Comparison of ENCODE assay signal across 8 mouse cellular contexts in the genomic region with DNA sequence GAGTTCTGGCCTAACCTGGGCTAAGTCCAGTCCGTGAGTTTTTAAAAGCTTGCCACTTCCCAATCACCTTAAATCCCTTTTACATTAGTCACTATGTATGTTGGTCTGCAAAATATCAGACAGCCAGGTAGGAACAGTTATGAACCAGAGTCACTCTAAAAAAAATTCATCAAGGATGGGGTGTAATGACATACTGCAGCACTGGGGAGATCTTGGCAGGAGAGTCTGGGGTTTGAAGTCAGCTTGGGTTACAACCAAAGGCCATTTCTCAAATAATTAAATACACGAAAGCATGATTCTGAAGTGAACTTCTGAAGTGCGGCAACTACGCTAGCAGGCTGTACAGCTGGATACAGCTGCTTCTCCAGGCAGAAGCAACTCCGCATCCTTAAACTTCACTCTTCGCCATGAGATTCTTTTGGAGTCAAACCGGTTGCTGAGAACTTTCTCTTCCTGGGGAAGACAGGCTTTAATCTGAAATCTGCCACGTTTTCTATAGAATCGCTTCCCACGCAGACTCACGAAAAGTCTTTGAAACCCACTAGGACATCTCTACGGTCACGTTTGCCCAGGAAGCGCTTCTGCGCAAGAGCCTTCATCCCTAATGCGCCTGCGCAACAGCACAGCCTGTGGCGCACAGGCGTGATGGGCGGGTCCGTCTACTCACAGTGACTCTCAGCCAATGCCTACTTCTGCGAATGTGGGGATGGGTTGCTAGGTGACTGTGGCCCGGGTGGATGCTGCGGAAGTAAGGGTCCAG. TPM values are rescaled to one million over a fixed set of nuclear protein-coding genes. Genes with fewer than 3 reads are reported as not detected.
DNase-seq lines count a peak whose midpoint lies in the region; ATAC-seq and TF ChIP-seq lines count a peak whose summit lies in the region.

No protein-coding gene starts in this region.

- TF ChIP-seq CTCF in liver, postnatal 0 days (IDR thresholded peaks at IDR 0.05; ENCODE audit: low read depth) = no peak

- 6% methylated on average over 24 of the region's 24 CpGs for WGBS in forebrain, embryonic 14.5 days
- 10% methylated on average over 24 of the region's 24 CpGs for WGBS in liver, postnatal 0 days (ENCODE audit: insufficient replicate concordance)
- 8% methylated on average over 24 of the region's 24 CpGs for WGBS in neural tube, embryonic 13.5 days

- intact Hi-C loops in heart, postnatal 14 days (cut with DNase I) = no loop called here

- H3K9me3 ChIP-seq in ES-E14 (ENCODE audit: control insufficient read depth, insufficient read depth, low read depth, low read length) = no peaks in the 10 kb centered on the region
- H3K9me3 ChIP-seq in forebrain, embryonic 14.5 days (replicated peaks; ENCODE audit: control insufficient read depth, low read length) = no peaks in the 10 kb centered on the region
- H3K9me3 ChIP-seq in liver, postnatal 0 days (ENCODE audit: low read length) = no peaks in the 10 kb centered on the region
- H3K9me3 ChIP-seq in neural tube, embryonic 13.5 days = no peaks in the 10 kb centered on the region

- H3K27me3 ChIP-seq in forebrain, embryonic 14.5 days (replicated peaks; ENCODE audit: control insufficient read depth, insufficient read depth, low read length) = no peaks in the 10 kb centered on the region
- H3K27me3 ChIP-seq in liver, postnatal 0 days (ENCODE audit: insufficient read depth, low read length) = no peaks in the 10 kb centered on the region
- H3K27me3 ChIP-seq in neural tube, embryonic 13.5 days = no peaks in the 10 kb centered on the region

- no peaks in the 10 kb centered on the region for H3K36me3 ChIP-seq in ES-E14 (ENCODE audit: control insufficient read depth, insufficient read depth, low read length, poor library complexity, severe bottlenecking)
- H3K36me3 ChIP-seq in forebrain, embryonic 14.5 days (ENCODE audit: control insufficient read depth, insufficient read depth, low read length) = no peaks in the 10 kb centered on the region
- no peaks in the 10 kb centered on the region for H3K36me3 ChIP-seq in liver, postnatal 0 days (replicated peaks; ENCODE audit: insufficient read depth, low read length)
- H3K36me3 ChIP-seq in neural tube, embryonic 13.5 days = no peaks in the 10 kb centered on the region

- H3K9ac ChIP-seq in ES-E14 (ENCODE audit: insufficient read depth, low read depth, low read length, poor library complexity, severe bottlenecking) = peak overlapping the region; percentile 68
- H3K9ac ChIP-seq in forebrain, embryonic 14.5 days (ENCODE audit: low read length) = peak overlapping the region; percentile 58
- H3K9ac ChIP-seq in liver, postnatal 0 days (replicated peaks) = no peak overlapping the region
- H3K9ac ChIP-seq in neural tube, embryonic 13.5 days = peak overlapping the region; percentile 60

- no peak overlapping the region for H3K27ac ChIP-seq in ES-E14 (ENCODE audit: insufficient read depth, low read depth, low read length, poor library complexity, severe bottlenecking)
- peak overlapping the region; percentile 27; the same call in 1 of the 2 replicates for H3K27ac ChIP-seq in forebrain, embryonic 14.5 days (ENCODE audit: low read depth, low read length)
- peak overlapping the region; percentile 25 for H3K27ac ChIP-seq in liver, postnatal 0 days (ENCODE audit: low read depth)
- H3K27ac ChIP-seq in neural tube, embryonic 13.5 days (replicated peaks) = peak overlapping the region; percentile 15; the same call in 1 of the 2 replicates

- DNase-seq in ES-E14 (ENCODE audit: low read depth, low spot score) = peak; percentile 94
- peak; percentile 89 for DNase-seq in cerebellum, adult 11 months
- DNase-seq in forebrain, embryonic 14.5 days (ENCODE audit: low spot score) = peak; percentile 98
- peak; percentile 88 to 89 for DNase-seq in heart, postnatal 14 days
- DNase-seq in layer of hippocampus, adult 11-12 months (ENCODE audit: low spot score) = peak; percentile 94
- peak; percentile 90 for DNase-seq in liver, postnatal 0 days
- DNase-seq in telencephalon, adult 2 months (ENCODE audit: low read depth, low spot score) = peak; percentile 94

- TF ChIP-seq EP300 in liver, postnatal 0 days (IDR thresholded peaks at IDR 0.05; ENCODE audit: low read depth) = no peak

- peak; percentile 99 for ATAC-seq in forebrain, embryonic 14.5 days
- ATAC-seq in liver, postnatal 0 days = peak; percentile 81
- ATAC-seq in neural tube, embryonic 13.5 days (ENCODE audit: low read depth) = peak; percentile 98

- peak overlapping the region; percentile 59 for H3K4me2 ChIP-seq in forebrain, embryonic 14.5 days (ENCODE audit: low read length)
- H3K4me2 ChIP-seq in liver, postnatal 0 days (ENCODE audit: low read depth, low read length) = peak overlapping the region; percentile 67
- H3K4me2 ChIP-seq in neural tube, embryonic 13.5 days = peak overlapping the region; percentile 56

- peaks cover 0 to 6% of the 10 kb centered on the region in 2 experiments; a peak in 1 of 4 replicates for H3K4me1 ChIP-seq in ES-E14 (ENCODE audit: control insufficient read depth in 2 of 2, insufficient read depth in 2 of 2, low read length in 2 of 2, poor library complexity in 1 of 2)
- no peaks in the 10 kb centered on the region for H3K4me1 ChIP-seq in forebrain, embryonic 14.5 days (ENCODE audit: control insufficient read depth, insufficient read depth, low read length)
- H3K4me1 ChIP-seq in liver, postnatal 0 days (ENCODE audit: insufficient read depth) = peaks cover 21% of the 10 kb centered on the region
- peaks cover 8% of the 10 kb centered on the region; the same call in 1 of the 2 replicates for H3K4me1 ChIP-seq in neural tube, embryonic 13.5 days (replicated peaks)

- in situ Hi-C loops in ES-E14 (cut with MboI; ENCODE audit: low sequenced_read_pairs in 2 of 2, unreplicated experiment in 2 of 2) = no loop called here

- peak overlapping the region; percentile 41 to 55 for H3K4me3 ChIP-seq in ES-E14 (ENCODE audit: insufficient read depth in 1 of 2, low read depth in 1 of 2, low read length in 2 of 2, poor library complexity in 1 of 2, severe bottlenecking in 1 of 2)
- peak overlapping the region; percentile 34 for H3K4me3 ChIP-seq in forebrain, embryonic 14.5 days (ENCODE audit: low read depth, low read length)
- peak overlapping the region; percentile 31 for H3K4me3 ChIP-seq in liver, postnatal 0 days (ENCODE audit: low read depth, low read length)
- H3K4me3 ChIP-seq in neural tube, embryonic 13.5 days = peak overlapping the region; percentile 37

TF ChIP-seq in ES-E14, 5 proteins besides CTCF, POLR2A, EP300 and RAD21:
- TF ChIP-seq HCFC1 (IDR thresholded peaks at IDR 0.05; ENCODE audit: borderline replicate concordance, insufficient read depth, low read length) (no peak), MAFK (IDR thresholded peaks at IDR 0.05; ENCODE audit: insufficient read depth, low read depth, low read length) (no peak), ZNF384 (IDR thresholded peaks at IDR 0.05; ENCODE audit: low read depth, low read length) (no peak), CHD2 (IDR thresholded peaks at IDR 0.05; ENCODE audit: low read depth, low read length) (no peak), ZC3H11A (IDR thresholded peaks at IDR 0.05; ENCODE audit: borderline replicate concordance, low read depth, low read length) (no peak)

RNA-seq across cellular contexts. Expression of a gene that starts 11.4 kb away (rescaled TPM):
- 42.0 and 48.5 TPM in 2 replicates for total RNA-seq in ES-E14 (2012; rRNA removed)
- 6.7 and 9.3 TPM in 2 replicates for polyA plus RNA-seq in forebrain, embryonic 14.5 days (2014; fragmentation: Nextera tagmentation; extraction: Ambion mirVana)
- total RNA-seq in heart, postnatal 14 days (2021) = 10 to 100 TPM; 39.0 to 40.4 TPM
- polyA plus RNA-seq in liver, postnatal 0 days (2015; fragmentation: Nextera tagmentation; extraction: Ambion mirVana) = 21.7 and 22.6 TPM in 2 replicates
- polyA plus RNA-seq in neural tube, embryonic 13.5 days (2015; fragmentation: Nextera tagmentation; extraction: Ambion mirVana) = 15.4 and 17.9 TPM in 2 replicates

RNA-seq across cellular contexts. Expression of a gene that starts 11.8 kb away (rescaled TPM):
- total RNA-seq in ES-E14 (2012; rRNA removed) = 0.62 and 1.3 TPM in 2 replicates
- not detected in 2 replicates for polyA plus RNA-seq in forebrain, embryonic 14.5 days (2014; fragmentation: Nextera tagmentation; extraction: Ambion mirVana)
- under 1 TPM; 0.72 to 0.98 TPM for total RNA-seq in heart, postnatal 14 days (2021)
- 101 and 105 TPM in 2 replicates for polyA plus RNA-seq in liver, postnatal 0 days (2015; fragmentation: Nextera tagmentation; extraction: Ambion mirVana)
- not detected in 2 replicates for polyA plus RNA-seq in neural tube, embryonic 13.5 days (2015; fragmentation: Nextera tagmentation; extraction: Ambion mirVana)

RNA-seq across cellular contexts. Expression of a gene that starts 49.2 kb away (rescaled TPM):
- 10.5 and 13.3 TPM in 2 replicates for total RNA-seq in ES-E14 (2012; rRNA removed)
- polyA plus RNA-seq in forebrain, embryonic 14.5 days (2014; fragmentation: Nextera tagmentation; extraction: Ambion mirVana) = 2.5 TPM in 1 of 2 replicates, not detected in the other
- total RNA-seq in heart, postnatal 14 days (2021) = not detected
- not detected in 2 replicates for polyA plus RNA-seq in liver, postnatal 0 days (2015; fragmentation: Nextera tagmentation; extraction: Ambion mirVana)
- polyA plus RNA-seq in neural tube, embryonic 13.5 days (2015; fragmentation: Nextera tagmentation; extraction: Ambion mirVana) = not detected in 2 replicates

RNA-seq across cellular contexts. Expression of a gene that starts 56.1 kb away (rescaled TPM):
- total RNA-seq in ES-E14 (2012; rRNA removed) = 12.1 and 19.3 TPM in 2 replicates
- polyA plus RNA-seq in forebrain, embryonic 14.5 days (2014; fragmentation: Nextera tagmentation; extraction: Ambion mirVana) = 3.6 and 4.6 TPM in 2 replicates
- 10 to 100 TPM; 18.4 to 18.5 TPM for total RNA-seq in heart, postnatal 14 days (2021)
- polyA plus RNA-seq in liver, postnatal 0 days (2015; fragmentation: Nextera tagmentation; extraction: Ambion mirVana) = 2.7 TPM in 2 replicates
- polyA plus RNA-seq in neural tube, embryonic 13.5 days (2015; fragmentation: Nextera tagmentation; extraction: Ambion mirVana) = 6.0 and 6.6 TPM in 2 replicates

RNA-seq across cellular contexts. Expression of a gene that starts 58.8 kb away (rescaled TPM):
- total RNA-seq in ES-E14 (2012; rRNA removed) = 5.5 and 6.1 TPM in 2 replicates
- 8.3 and 10.2 TPM in 2 replicates for polyA plus RNA-seq in forebrain, embryonic 14.5 days (2014; fragmentation: Nextera tagmentation; extraction: Ambion mirVana)
- total RNA-seq in heart, postnatal 14 days (2021) = 1 to 10 TPM; 7.7 to 9.5 TPM
- 6.3 and 7.4 TPM in 2 replicates for polyA plus RNA-seq in liver, postnatal 0 days (2015; fragmentation: Nextera tagmentation; extraction: Ambion mirVana)
- 19.8 and 22.9 TPM in 2 replicates for polyA plus RNA-seq in neural tube, embryonic 13.5 days (2015; fragmentation: Nextera tagmentation; extraction: Ambion mirVana)

Comparison
In these comparisons a context has a peak if more than half of its experiments do, and no peak if none do; other contexts are left out.
1. RNA of a gene that starts 11.8 kb away (polyA plus RNA-seq): 101 to 105 TPM in liver, postnatal 0 days; not detected in forebrain, embryonic 14.5 days and not detected in neural tube, embryonic 13.5 days; every median in the first group is over 10 times any median in the second.
2. Peak in every context shown above with its lines, with median percentiles within 50 percentile points of each other: DNase-seq, H3K4me3 ChIP-seq, ATAC-seq and H3K4me2 ChIP-seq.